Mouse (Mus musculus) hindbrain, embryonic 16.5 days (tissue): ENCODE data around the gene Trim30a. TPM values are rescaled to one million over a fixed set of nuclear protein-coding genes. Genes with fewer than 3 reads are reported as not detected.

Source experiments
- ATAC-seq: fragments of 200-750 bp; cut with Nextera tagmentation; 2 replicates; pipeline ENCODE4 v1.8.0; 2017; ENCODE audit warnings: moderate TSS enrichment, moderate library complexity
- H3K27ac ChIP-seq: fragments of 300-500 bp; sonication (generic); 2 replicates; pipeline ENCODE4 v1.5.1; 2014; ENCODE audit warnings: low read depth, mild to moderate bottlenecking, control low read depth, low read length, moderate library complexity
- H3K27me3 ChIP-seq: fragments of 300-500 bp; sonication (generic); replicated peaks from 2 replicates; pipeline ENCODE4 v1.6.1; 2014; ENCODE audit warnings: low read length; ENCODE audit not compliant: control insufficient read depth, insufficient read depth
- H3K36me3 ChIP-seq: fragments of 300-500 bp; sonication (generic); 2 replicates; pipeline ENCODE4 v1.6.1; 2014; ENCODE audit warnings: mild to moderate bottlenecking, low read length, moderate library complexity, mixed read lengths; ENCODE audit not compliant: control insufficient read depth, insufficient read depth
- H3K4me1 ChIP-seq: fragments of 300-500 bp; sonication (generic); 2 replicates; pipeline ENCODE4 v1.6.1; 2014; ENCODE audit warnings: low read depth, low read length; ENCODE audit not compliant: control insufficient read depth, insufficient read depth
- H3K4me2 ChIP-seq: fragments of 300-500 bp; sonication (generic); 2 replicates; pipeline ENCODE4 v1.6.1; 2014; ENCODE audit warnings: mild to moderate bottlenecking, low read length, control low read depth, moderate library complexity
- H3K4me3 ChIP-seq: fragments of 300-500 bp; sonication (generic); 2 replicates; pipeline ENCODE4 v1.5.1; 2014; ENCODE audit warnings: mild to moderate bottlenecking, low read length, control low read depth, moderate library complexity
- H3K9ac ChIP-seq: fragments of 300-500 bp; sonication (generic); 2 replicates; pipeline ENCODE4 v1.6.1; 2014; ENCODE audit warnings: low read depth, mild to moderate bottlenecking, control low read depth, low read length, moderate library complexity
- H3K9me3 ChIP-seq: fragments of 300-500 bp; sonication (generic); 2 replicates; pipeline ENCODE4 v1.6.1; 2014; ENCODE audit warnings: mild to moderate bottlenecking, low read length, moderate library complexity; ENCODE audit not compliant: control insufficient read depth
- WGBS: fragments of 180-500 bp; shearing (Covaris S2); extraction: QIAGEN DNeasy Blood & Tissue Kit; methylation state at CpG from one replicate; pipeline ENCODE4 v1.1.7; 2014; 5-methylcytosine and 5-hydroxymethylcytosine counted together
- polyA plus RNA-seq: library from polyadenylated mRNA; unstranded; fragments of >200 nt; fragmentation: Nextera tagmentation; extraction: Ambion mirVana; gene quantifications from 2 replicates; pipeline ENCODE4 v1.2.1, GENCODE M21; 2015

The Trim30a gene
- polyA plus RNA-seq, 1 experiment from 2014 or later, result 0.48 TPM

- no peak for ATAC-seq
- no peak overlapping the region for H3K9ac ChIP-seq
These were observed 66.5 kb downstream of the Trim30a start for GRCm38 (mm10) chr7:104398492-104398891.

GRCm38 (mm10) chr7:104369736-104370414 lies 95.1 kb downstream of the Trim30a start, which contains the start of gene Trim30b:
Gene Trim30b, minus strand, starts transcription at chr7:104369884.
- H3K36me3 ChIP-seq, result no peaks in the 10 kb centered on the region
- no peak within 1 kb of the TSS for H3K4me3 ChIP-seq
- no peaks in the 10 kb centered on the region for H3K27me3 ChIP-seq
- no peak for ATAC-seq
- no peak within 1 kb of the TSS for H3K9ac ChIP-seq
- H3K27ac ChIP-seq, result no peak within 1 kb of the TSS
- 63% methylated on average over 1 of the region's 1 CpGs for WGBS
- no peaks in the 10 kb centered on the region for H3K9me3 ChIP-seq
- H3K4me2 ChIP-seq, result no peak within 1 kb of the TSS
- H3K4me1 ChIP-seq, result no peaks in the 10 kb centered on the region

More at GRCm38 (mm10) chr7:104398492-104398891, 66.5 kb downstream of the Trim30a start:
- no peaks in the 10 kb centered on the region for H3K36me3 ChIP-seq
- 73% methylated on average over 1 of the region's 1 CpGs for WGBS
- no peak overlapping the region for H3K4me3 ChIP-seq
- no peaks in the 10 kb centered on the region for H3K27me3 ChIP-seq
- no peak overlapping the region for H3K27ac ChIP-seq
- no peak overlapping the region for H3K4me2 ChIP-seq
- no peaks in the 10 kb centered on the region for H3K4me1 ChIP-seq
- no peaks in the 10 kb centered on the region for H3K9me3 ChIP-seq

GRCm38 (mm10) chr7:104366339-104366738 lies 98.7 kb downstream of the Trim30a start:
- no peak for ATAC-seq
- Histone ChIP-seq H3K27me3 (no peaks in the 10 kb centered on the region), H3K4me3 (no peak overlapping the region), H3K4me2 (no peak overlapping the region), H3K36me3 (no peaks in the 10 kb centered on the region), H3K27ac (no peak overlapping the region), H3K9me3 (no peaks in the 10 kb centered on the region), H3K9ac (no peak overlapping the region), H3K4me1 (no peaks in the 10 kb centered on the region)

Other genes with a start within 250 kb of the Trim30a start
- gene Trim6, start 246.4 kb downstream of the Trim30a start, polyA plus RNA-seq, result 0.30 and 0.41 TPM in 2 replicates
- gene Trim34a, start 220.7 kb downstream of the Trim30a start, polyA plus RNA-seq, result 0.97 and 1.2 TPM in 2 replicates
- gene Trim5, start 177.1 kb downstream of the Trim30a start, polyA plus RNA-seq, result 0.21 and 0.24 TPM in 2 replicates
- 1.7 and 2.1 TPM in 2 replicates for gene Trim12a, start 149.7 kb downstream of the Trim30a start, polyA plus RNA-seq
- not detected in 2 replicates for gene Trim34b, start 135.7 kb downstream of the Trim30a start, polyA plus RNA-seq
- gene Trim12c, start 111.8 kb downstream of the Trim30a start, polyA plus RNA-seq, result 1.2 and 1.4 TPM in 2 replicates
- gene Trim30b, start 95.3 kb downstream of the Trim30a start, polyA plus RNA-seq, result not detected in 2 replicates
- 0.09 and 0.14 TPM in 2 replicates for gene Trim30c, start 64.4 kb downstream of the Trim30a start, polyA plus RNA-seq
- gene Trim30d, start 42.7 kb upstream of the Trim30a start, polyA plus RNA-seq, result 0.31 and 0.70 TPM in 2 replicates
- not detected in 2 replicates for gene Olfr651, start 84.9 kb upstream of the Trim30a start, polyA plus RNA-seq
- 0.08 and 0.10 TPM in 2 replicates for gene Olfr652, start 95.7 kb upstream of the Trim30a start, polyA plus RNA-seq
- 0.05 TPM in 1 of 2 replicates, not detected in the other for gene Olfr653, start 112.1 kb upstream of the Trim30a start, polyA plus RNA-seq
- gene Olfr654, start 121.8 kb upstream of the Trim30a start, polyA plus RNA-seq, result not detected in 2 replicates
- not detected in 2 replicates for gene Olfr655, start 136.6 kb upstream of the Trim30a start, polyA plus RNA-seq
- not detected in 2 replicates for gene Olfr656, start 148.8 kb upstream of the Trim30a start, polyA plus RNA-seq
- gene Olfr657, start 159.6 kb upstream of the Trim30a start, polyA plus RNA-seq, result not detected in 2 replicates
- 0.16 and 0.25 TPM in 2 replicates for gene Olfr658, start 182.1 kb upstream of the Trim30a start, polyA plus RNA-seq
- not detected in 2 replicates for gene Olfr659, start 201.6 kb upstream of the Trim30a start, polyA plus RNA-seq
- not detected in 2 replicates for gene Olfr661, start 221.3 kb upstream of the Trim30a start, polyA plus RNA-seq